Mouse (Mus musculus): Measurements from ENCODE around the gene Gm49325. TPM values are rescaled to one million over a fixed set of nuclear protein-coding genes. Genes with fewer than 3 reads are reported as not detected.

Gm49325 gene
- polyA plus RNA-seq, 1 experiment from 2014 or later = 1.9 TPM

GRCm38 (mm10) chr10:77629970-77630369 is 24.0 kb downstream of the Gm49325 start:
- H3K27me3 ChIP-seq = no peaks in the 10 kb centered on the region
- no peak overlapping the region for H3K9ac ChIP-seq
- ATAC-seq (ENCODE audit: borderline replicate concordance, extremely low read depth, low FRiP score, low TSS enrichment) = no peak
- no peak overlapping the region for H3K4me2 ChIP-seq
- H3K9me3 ChIP-seq = no peaks in the 10 kb centered on the region
- 91% methylated on average over 1 of the region's 1 CpGs for WGBS
- peaks cover 21% of the 10 kb centered on the region for H3K36me3 ChIP-seq
- no peak overlapping the region for H3K27ac ChIP-seq
- H3K4me1 ChIP-seq = peaks cover 23% of the 10 kb centered on the region
- no peak overlapping the region for H3K4me3 ChIP-seq

- no peak overlapping the region for H3K27ac ChIP-seq
- 72% methylated on average over 6 of the region's 6 CpGs for WGBS
- no peaks in the 10 kb centered on the region for H3K9me3 ChIP-seq
- peaks cover 39% of the 10 kb centered on the region for H3K36me3 ChIP-seq
- H3K9ac ChIP-seq = no peak overlapping the region
- H3K4me1 ChIP-seq = peaks cover 21% of the 10 kb centered on the region
- no peak overlapping the region for H3K4me2 ChIP-seq
- no peak for ATAC-seq (ENCODE audit: borderline replicate concordance, extremely low read depth, low FRiP score, low TSS enrichment)
- H3K4me3 ChIP-seq = no peak overlapping the region
- H3K27me3 ChIP-seq = no peaks in the 10 kb centered on the region
Observed at GRCm38 (mm10) chr10:77634016-77634415, 28.0 kb downstream of the Gm49325 start.

GRCm38 (mm10) chr10:77634452-77635231 is 28.6 kb downstream of the Gm49325 start:
- peaks cover 42% of the 10 kb centered on the region for H3K36me3 ChIP-seq
- WGBS = 27% methylated on average over 13 of the region's 13 CpGs
- no peak overlapping the region for H3K4me3 ChIP-seq
- H3K9me3 ChIP-seq = no peaks in the 10 kb centered on the region
- peak overlapping the region; percentile 64 for H3K27ac ChIP-seq
- no peak overlapping the region for H3K4me2 ChIP-seq
- H3K27me3 ChIP-seq = no peaks in the 10 kb centered on the region
- peaks cover 21% of the 10 kb centered on the region for H3K4me1 ChIP-seq
- no peak overlapping the region for H3K9ac ChIP-seq
- ATAC-seq (ENCODE audit: borderline replicate concordance, extremely low read depth, low FRiP score, low TSS enrichment) = peak; percentile 62

DNA sequence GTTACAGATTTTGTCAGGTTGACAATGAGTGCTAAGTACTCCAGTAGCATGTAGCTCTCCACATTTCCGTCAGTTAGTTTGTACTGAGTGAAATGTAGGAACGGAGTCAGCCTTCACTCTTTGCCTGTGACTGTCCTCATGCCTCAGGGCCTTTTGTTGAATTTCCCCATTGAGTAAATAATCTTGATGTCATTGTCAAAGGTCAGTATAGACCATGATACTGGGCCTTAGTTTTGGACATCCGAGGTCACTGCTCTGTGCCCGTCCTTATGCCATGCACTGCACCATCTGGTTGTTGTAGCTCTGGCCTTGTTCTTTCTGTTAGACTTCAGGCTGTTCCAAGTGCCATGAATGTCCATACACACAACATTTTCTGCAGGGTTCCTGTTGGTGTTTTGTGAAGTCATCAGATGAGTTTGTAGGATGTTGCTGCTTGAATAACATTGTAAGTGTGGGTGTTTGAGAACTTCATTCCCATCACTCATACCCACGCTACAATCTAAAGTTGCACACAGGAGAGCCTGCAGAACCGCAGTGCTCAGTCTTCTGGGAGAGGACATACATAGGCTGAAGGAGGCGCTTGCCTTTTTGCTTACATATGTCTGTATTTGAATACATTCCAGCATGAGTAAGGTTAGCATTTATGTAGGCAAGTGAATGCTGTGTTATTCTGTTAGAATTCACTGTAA is 30.4 kb downstream of the Gm49325 start:
- H3K36me3 ChIP-seq = peaks cover 43% of the 10 kb centered on the region
- no peak overlapping the region for H3K27ac ChIP-seq
- 86% methylated on average over 7 of the region's 7 CpGs for WGBS
- no peak overlapping the region for H3K4me2 ChIP-seq
- H3K9me3 ChIP-seq = no peaks in the 10 kb centered on the region
- H3K4me1 ChIP-seq = peaks cover 21% of the 10 kb centered on the region
- H3K27me3 ChIP-seq = no peaks in the 10 kb centered on the region
- no peak overlapping the region for H3K4me3 ChIP-seq
- H3K9ac ChIP-seq = no peak overlapping the region
- no peak for ATAC-seq (ENCODE audit: borderline replicate concordance, extremely low read depth, low FRiP score, low TSS enrichment)

GRCm38 (mm10) chr10:77638956-77639355 is 33.0 kb downstream of the Gm49325 start:
- no peaks in the 10 kb centered on the region for H3K27me3 ChIP-seq
- H3K27ac ChIP-seq = peak overlapping the region; percentile 27; the same call in 1 of the 2 replicates
- no peak overlapping the region for H3K4me3 ChIP-seq
- no peaks in the 10 kb centered on the region for H3K9me3 ChIP-seq
- no peak for ATAC-seq (ENCODE audit: borderline replicate concordance, extremely low read depth, low FRiP score, low TSS enrichment)
- H3K4me1 ChIP-seq = peaks cover 19% of the 10 kb centered on the region
- no peak overlapping the region for H3K4me2 ChIP-seq
- peaks cover 47% of the 10 kb centered on the region for H3K36me3 ChIP-seq
- 76% methylated on average over 6 of the region's 6 CpGs for WGBS
- no peak overlapping the region for H3K9ac ChIP-seq

DNA sequence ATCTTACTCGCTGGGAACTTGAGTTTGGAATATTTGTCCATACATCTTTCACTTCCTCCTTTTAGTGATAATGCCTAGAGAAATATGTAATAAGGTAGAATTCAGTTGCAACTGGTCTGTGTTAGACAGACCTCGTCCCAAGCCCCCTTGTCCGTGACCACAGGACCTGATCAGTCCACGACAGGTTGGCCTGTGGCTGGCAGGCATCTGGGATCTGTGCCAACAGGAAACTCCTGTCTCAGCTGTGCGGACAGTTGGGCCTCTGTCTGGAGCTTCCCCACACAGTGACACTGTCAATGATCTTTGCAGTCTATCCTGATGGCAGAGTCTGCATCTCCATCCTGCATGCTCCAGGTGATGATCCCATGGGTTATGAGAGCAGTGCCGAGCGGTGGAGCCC is 37.2 kb downstream of the Gm49325 start:
- ATAC-seq (ENCODE audit: borderline replicate concordance, extremely low read depth, low FRiP score, low TSS enrichment) = no peak
- Histone ChIP-seq H3K27me3 (no peaks in the 10 kb centered on the region), H3K27ac (no peak overlapping the region), H3K9me3 (no peaks in the 10 kb centered on the region), H3K4me3 (no peak overlapping the region), H3K4me2 (no peak overlapping the region), H3K36me3 (peaks cover 66% of the 10 kb centered on the region), H3K9ac (no peak overlapping the region), H3K4me1 (peaks cover 9% of the 10 kb centered on the region; the same call in 1 of the 2 replicates)
- 65% methylated on average over 7 of the region's 7 CpGs for WGBS

DNA sequence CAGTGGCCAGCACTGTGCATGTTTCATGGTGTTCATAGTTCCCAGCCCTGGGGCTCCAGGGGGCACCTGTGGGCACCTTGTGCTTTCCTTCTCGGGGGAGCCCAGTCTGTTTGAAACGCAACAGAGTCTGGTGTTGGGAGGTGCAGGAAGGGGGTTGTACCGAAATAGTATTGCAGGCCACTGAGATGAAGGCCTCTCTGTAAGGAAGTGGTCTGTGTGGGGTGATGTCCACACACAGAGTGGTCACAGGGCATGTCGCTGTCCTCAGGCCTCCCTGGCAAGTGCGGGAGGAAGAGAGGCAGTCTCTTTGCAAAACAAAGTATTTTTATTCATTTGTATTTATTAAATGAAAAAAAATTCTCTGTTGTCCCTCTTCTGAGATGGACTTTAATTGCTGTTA is 39.6 kb downstream of the Gm49325 start:
- Histone ChIP-seq H3K4me3 (no peak overlapping the region), H3K9me3 (no peaks in the 10 kb centered on the region), H3K4me2 (no peak overlapping the region), H3K9ac (no peak overlapping the region), H3K4me1 (peaks cover 4% of the 10 kb centered on the region; the same call in 1 of the 2 replicates), H3K27me3 (no peaks in the 10 kb centered on the region), H3K27ac (no peak overlapping the region), H3K36me3 (peaks cover 51% of the 10 kb centered on the region)
- no peak for ATAC-seq (ENCODE audit: borderline replicate concordance, extremely low read depth, low FRiP score, low TSS enrichment)
- WGBS = 88% methylated on average over 5 of the region's 5 CpGs

DNA sequence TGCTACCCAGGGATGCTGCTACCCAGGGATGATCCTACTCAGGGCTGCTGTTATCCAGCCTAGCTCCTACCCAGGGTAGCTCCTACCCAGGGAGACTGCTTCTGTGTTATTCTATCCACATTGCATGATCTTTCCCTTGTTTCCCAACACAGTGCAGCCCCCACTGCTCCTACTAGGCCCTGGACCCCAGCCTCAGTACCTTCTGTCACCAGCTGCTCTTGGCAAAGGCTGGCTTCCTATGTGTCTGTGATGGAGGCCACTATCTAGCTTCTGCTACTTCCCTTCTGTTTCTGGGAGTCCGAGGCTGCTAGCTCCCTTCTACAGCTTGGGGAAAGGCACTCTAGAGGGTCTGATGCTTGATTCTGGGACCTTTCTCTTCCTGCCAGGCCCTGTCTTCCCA is 41.5 kb downstream of the Gm49325 start:
- Histone ChIP-seq H3K4me2 (no peak overlapping the region), H3K27ac (no peak overlapping the region), H3K36me3 (peaks cover 43% of the 10 kb centered on the region), H3K27me3 (no peaks in the 10 kb centered on the region), H3K9ac (no peak overlapping the region), H3K9me3 (no peaks in the 10 kb centered on the region), H3K4me1 (peaks cover 4% of the 10 kb centered on the region; the same call in 1 of the 2 replicates), H3K4me3 (no peak overlapping the region)
- ATAC-seq (ENCODE audit: borderline replicate concordance, extremely low read depth, low FRiP score, low TSS enrichment) = no peak
- 71% methylated on average over 1 of the region's 1 CpGs for WGBS

DNA sequence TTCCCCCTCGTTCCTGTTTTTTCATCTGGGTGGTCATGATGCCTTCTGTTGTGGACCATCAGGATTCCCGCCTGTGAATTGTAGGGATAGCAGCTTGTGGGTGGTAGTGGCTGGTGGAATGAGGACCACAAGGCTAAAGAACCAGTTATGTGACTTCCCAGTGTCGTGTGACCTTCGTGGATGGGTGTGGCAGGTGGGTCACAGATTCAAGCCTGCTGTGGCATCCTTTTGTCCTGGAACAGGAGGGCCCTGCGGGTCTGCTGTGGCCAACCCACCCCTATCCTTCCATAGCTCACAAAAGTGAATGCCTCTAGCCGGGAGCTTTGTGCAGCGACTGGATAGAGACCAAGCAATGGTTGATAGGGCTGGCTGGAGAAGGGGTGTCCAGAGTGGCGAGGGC is 41.9 kb downstream of the Gm49325 start:
- peaks cover 40% of the 10 kb centered on the region for H3K36me3 ChIP-seq
- H3K4me1 ChIP-seq = peaks cover 4% of the 10 kb centered on the region; the same call in 1 of the 2 replicates
- ATAC-seq (ENCODE audit: borderline replicate concordance, extremely low read depth, low FRiP score, low TSS enrichment) = no peak
- no peak overlapping the region for H3K4me3 ChIP-seq
- H3K9me3 ChIP-seq = no peaks in the 10 kb centered on the region
- H3K9ac ChIP-seq = no peak overlapping the region
- no peak overlapping the region for H3K27ac ChIP-seq
- H3K4me2 ChIP-seq = no peak overlapping the region
- H3K27me3 ChIP-seq = no peaks in the 10 kb centered on the region
- 83% methylated on average over 8 of the region's 8 CpGs for WGBS

GRCm38 (mm10) chr10:77652046-77652445 is 46.0 kb downstream of the Gm49325 start:
- Histone ChIP-seq H3K9ac (no peak overlapping the region), H3K27ac (no peak overlapping the region), H3K4me2 (no peak overlapping the region), H3K36me3 (no peaks in the 10 kb centered on the region), H3K4me3 (no peak overlapping the region), H3K27me3 (no peaks in the 10 kb centered on the region), H3K9me3 (no peaks in the 10 kb centered on the region), H3K4me1 (peaks cover 4% of the 10 kb centered on the region; the same call in 1 of the 2 replicates)
- WGBS = 84% methylated on average over 9 of the region's 9 CpGs
- ATAC-seq (ENCODE audit: borderline replicate concordance, extremely low read depth, low FRiP score, low TSS enrichment) = no peak

DNA sequence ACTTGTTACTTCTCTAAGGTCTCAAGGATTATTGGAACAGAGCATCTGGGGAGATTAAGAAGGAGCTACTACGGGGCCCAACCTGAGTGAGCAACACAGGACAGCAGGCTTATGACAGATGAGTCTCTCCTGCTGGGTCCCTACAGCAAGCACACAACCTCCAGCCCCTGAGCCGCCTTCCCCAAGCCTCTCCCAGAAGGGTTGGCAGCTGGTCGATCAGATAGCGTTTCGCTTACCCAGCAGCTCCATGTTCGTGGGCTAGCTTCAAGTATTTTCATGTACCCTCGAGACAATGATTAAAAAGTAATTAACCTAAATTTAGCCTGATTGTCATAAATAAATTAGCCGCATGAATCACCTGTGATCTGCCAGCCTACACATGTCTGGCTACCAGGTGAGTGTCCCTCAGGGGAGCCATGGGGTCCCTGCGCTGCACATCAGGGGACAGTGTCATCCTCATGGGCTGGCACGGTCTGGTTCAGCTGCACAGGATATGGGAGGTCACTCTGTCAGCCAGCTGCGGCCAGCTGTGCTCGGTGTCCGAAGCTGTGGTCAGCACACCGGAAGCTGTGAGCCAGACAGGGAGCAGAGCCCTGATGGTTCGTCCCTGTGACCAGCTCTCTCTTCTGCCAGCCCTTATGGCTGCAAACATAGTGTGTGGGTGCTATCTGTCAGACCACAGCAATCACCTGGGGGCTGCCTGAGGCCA is 52.4 kb downstream of the Gm49325 start:
- WGBS = 47% methylated on average over 15 of the region's 15 CpGs
- no peaks in the 10 kb centered on the region for H3K9me3 ChIP-seq
- H3K4me1 ChIP-seq = peaks cover 9% of the 10 kb centered on the region; the same call in 1 of the 2 replicates
- no peaks in the 10 kb centered on the region for H3K27me3 ChIP-seq
- no peak overlapping the region for H3K9ac ChIP-seq
- H3K36me3 ChIP-seq = no peaks in the 10 kb centered on the region
- H3K4me3 ChIP-seq = no peak overlapping the region
- ATAC-seq (ENCODE audit: borderline replicate concordance, extremely low read depth, low FRiP score, low TSS enrichment) = peak; percentile 71; the same call in 1 of the 2 replicates
- no peak overlapping the region for H3K4me2 ChIP-seq
- H3K27ac ChIP-seq = no peak overlapping the region
